Mouse (Mus musculus) spleen, adult 2 months (tissue): Measurements from ENCODE around the gene Snapc4. TPM values are rescaled to one million over a fixed set of nuclear protein-coding genes. Genes with fewer than 3 reads are reported as not detected.
"Not testable (repeated sequence)": the region's sequence is repeated elsewhere in the genome, so short reads cannot be mapped to it uniquely, and the experiment has no call there.

Source experiments
- DNase-seq, 2 experiments: peaks; one replicate each; pipeline versions ENCODE4 v3.0.0 to v3.0.0-alpha.2; 2012 to 2021; ENCODE audit warnings: low spot score in 2 of 2, low read depth in 1 of 2
- H3K27ac ChIP-seq: fragments of 200-500 bp; 2 replicates; pipeline ENCODE4 v1.5.1; 2012; ENCODE audit warnings: low read length, inconsistent platforms; ENCODE audit not compliant: insufficient read depth
- H3K27me3 ChIP-seq: fragments of 200-500 bp; 2 replicates; pipeline ENCODE4 v1.6.1; 2012; ENCODE audit warnings: mild to moderate bottlenecking, moderate library complexity, low read length, inconsistent platforms; ENCODE audit not compliant: control insufficient read depth, insufficient read depth
- H3K36me3 ChIP-seq: fragments of 200-500 bp; 2 replicates; pipeline ENCODE4 v1.6.1; 2012; ENCODE audit warnings: mild to moderate bottlenecking, low read length, inconsistent platforms; ENCODE audit not compliant: control insufficient read depth, insufficient read depth
- H3K4me1 ChIP-seq: fragments of 200-500 bp; 2 replicates; pipeline ENCODE4 v1.6.1; 2011; ENCODE audit warnings: inconsistent platforms; ENCODE audit not compliant: control insufficient read depth, insufficient read depth, insufficient read length
- H3K4me3 ChIP-seq: fragments of 200-500 bp; 2 replicates; pipeline ENCODE4 v1.5.1; 2011; ENCODE audit warnings: mild to moderate bottlenecking, inconsistent platforms; ENCODE audit not compliant: insufficient read depth, insufficient read length; ENCODE audit errors: extremely low read depth
- CTCF ChIP-seq: fragments of 200-500 bp; IDR thresholded peaks from 2 replicates; pipeline ENCODE4 v1.5.1; 2011; ENCODE audit warnings: mild to moderate bottlenecking, inconsistent platforms; ENCODE audit not compliant: insufficient read depth, insufficient read length, insufficient replicate concordance; ENCODE audit errors: extremely low read depth
- POLR2A ChIP-seq: fragments of 200-500 bp; IDR thresholded peaks from 2 replicates; pipeline ENCODE4 v1.6.1; 2011; ENCODE audit warnings: low read depth, low read length, inconsistent platforms
- WGBS: fragments of 180-500 bp; shearing (Covaris S2); methylation state at CpG from one replicate; pipeline ENCODE4 v1.1.7; 2018; 5-methylcytosine and 5-hydroxymethylcytosine counted together
- polyA plus RNA-seq: library from polyadenylated mRNA; depleted of rRNA; stranded (reverse); fragments of >200 nt; gene quantifications from 2 replicates; pipeline ENCODE4 v1.2.3, GENCODE M21; 2012

Snapc4 gene
- polyA plus RNA-seq, 1 experiment, result 41.1 TPM

- peaks cover 6% of the 10 kb centered on the region for H3K4me1 ChIP-seq
- no peak overlapping the region for H3K4me3 ChIP-seq
- peaks cover 45% of the 10 kb centered on the region for H3K36me3 ChIP-seq
- H3K27me3 ChIP-seq, result no peaks in the 10 kb centered on the region
- whole genome bisulfite sequencing, result 84% methylated on average over 3 of the region's 3 CpGs
- DNase-seq, result no peak
- no peak overlapping the region for H3K27ac ChIP-seq
- TF ChIP-seq POLR2A (no peak), CTCF (no peak)
These were observed 7.3 kb upstream of the Snapc4 start for GRCm38 (mm10) chr2:26387713-26388112.

- H3K27me3 ChIP-seq, result not testable (repeated sequence)
- peaks cover 25% of the 10 kb centered on the region for H3K36me3 ChIP-seq
- 27% methylated on average over 6 of the region's 6 CpGs for WGBS
These were observed 418 bp upstream of the Snapc4 start for GRCm38 (mm10) chr2:26380871-26381270.

GRCm38 (mm10) chr2:26372396-26372795 is 8.1 kb downstream of the Snapc4 start:
- no peak overlapping the region for H3K4me3 ChIP-seq
- no peaks in the 10 kb centered on the region for H3K27me3 ChIP-seq
- no peak for TF ChIP-seq CTCF
- TF ChIP-seq POLR2A, result no peak
- DNase-seq, result no peak
- no peak overlapping the region for H3K27ac ChIP-seq
- 95% methylated on average over 8 of the region's 8 CpGs for WGBS
- peaks cover 51% of the 10 kb centered on the region for H3K36me3 ChIP-seq
- no peaks in the 10 kb centered on the region for H3K4me1 ChIP-seq

More at GRCm38 (mm10) chr2:26380871-26381270, 418 bp upstream of the Snapc4 start:
- not testable (repeated sequence) for H3K27ac ChIP-seq, H3K4me1 ChIP-seq, DNase-seq
- H3K4me3 ChIP-seq, result peak overlapping the region; percentile 79

- H3K27me3 ChIP-seq, result no peaks in the 10 kb centered on the region
- WGBS, result 83% methylated on average over 1 of the region's 1 CpGs
- TF ChIP-seq POLR2A (no peak), CTCF (no peak)
- no peak for DNase-seq
- H3K4me3 ChIP-seq, result no peak overlapping the region
- peaks cover 50% of the 10 kb centered on the region for H3K36me3 ChIP-seq
- H3K4me1 ChIP-seq, result no peaks in the 10 kb centered on the region
- no peak overlapping the region for H3K27ac ChIP-seq
These were observed 11.9 kb downstream of the Snapc4 start for GRCm38 (mm10) chr2:26368572-26368971.

- 94% methylated on average over 6 of the region's 6 CpGs for WGBS
- Histone ChIP-seq H3K4me1 (no peaks in the 10 kb centered on the region), H3K27me3 (no peaks in the 10 kb centered on the region), H3K4me3 (no peak overlapping the region), H3K36me3 (peaks cover 47% of the 10 kb centered on the region), H3K27ac (no peak overlapping the region)
- no peak for DNase-seq
- TF ChIP-seq CTCF (no peak), POLR2A (no peak)
These were observed 12.5 kb downstream of the Snapc4 start for GRCm38 (mm10) chr2:26367911-26368310.

- H3K27me3 ChIP-seq, result no peaks in the 10 kb centered on the region
- 82% methylated on average over 10 of the region's 10 CpGs for WGBS
- no peak for DNase-seq
- no peak overlapping the region for H3K27ac ChIP-seq
- no peaks in the 10 kb centered on the region for H3K4me1 ChIP-seq
- no peak overlapping the region for H3K4me3 ChIP-seq
- TF ChIP-seq POLR2A, result no peak
- TF ChIP-seq CTCF, result no peak
- peaks cover 35% of the 10 kb centered on the region for H3K36me3 ChIP-seq
These were observed 15.6 kb downstream of the Snapc4 start for GRCm38 (mm10) chr2:26364738-26365465.

- H3K4me3 ChIP-seq, result no peak overlapping the region
- TF ChIP-seq CTCF, result no peak
- TF ChIP-seq POLR2A, result no peak
- peaks cover 24% of the 10 kb centered on the region for H3K36me3 ChIP-seq
- WGBS, result 94% methylated on average over 5 of the region's 5 CpGs
- DNase-seq, result no peak
- H3K4me1 ChIP-seq, result no peaks in the 10 kb centered on the region
- H3K27me3 ChIP-seq, result no peaks in the 10 kb centered on the region
- no peak overlapping the region for H3K27ac ChIP-seq
These were observed 17.0 kb downstream of the Snapc4 start for GRCm38 (mm10) chr2:26363481-26363880.
